In the genomic region with DNA sequence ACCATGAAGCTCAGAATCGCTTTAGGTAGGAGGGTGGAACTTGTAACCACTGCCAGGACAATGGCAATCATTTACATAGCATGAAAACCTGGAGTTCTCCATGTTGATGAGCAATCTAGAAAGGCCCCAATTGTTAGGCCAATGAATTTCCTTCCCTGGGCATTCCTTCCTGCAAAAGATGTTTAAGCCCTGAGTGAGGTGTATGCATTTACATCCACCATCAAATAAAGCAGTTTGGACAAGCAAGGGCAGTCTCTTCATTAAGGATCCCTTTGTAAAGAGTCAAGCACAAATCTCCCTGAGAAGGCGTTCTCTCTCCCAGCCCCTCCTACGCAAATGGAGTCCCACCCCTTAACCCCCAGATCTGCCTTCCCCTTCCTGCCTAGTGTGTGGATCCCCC, we compare ENCODE assay signal across 39 mouse cellular contexts. TPM values are rescaled to one million over a fixed set of nuclear protein-coding genes. Genes with fewer than 3 reads are reported as not detected.
"Had no signal": no experiment of that assay in that cellular context is flagged by ENCODE, and none has a peak within 500 bp of the region (broad histone marks: within the 10 kb centered on the region; RNA-seq: fewer than 3 reads in every experiment).

No protein-coding gene starts in this region.

- H3K4me1 ChIP-seq: heart, embryonic 13.5 days; heart, embryonic 15.5 days; hindbrain, embryonic 13.5 days; hindbrain, embryonic 15.5 days; kidney, embryonic 15.5 days; limb, embryonic 10.5 days; limb, embryonic 12.5 days; liver, embryonic 13.5 days had no signal

- ATAC-seq: hindbrain, postnatal 0 days; intestine, embryonic 16.5 days had no signal

- DNase-seq: gastrocnemius, postnatal 10 days; gastrocnemius, postnatal 25 days; heart, adult 11 months; heart, adult 2 months; heart, postnatal 14 days; heart, postnatal 36 days; kidney, adult 11 months; kidney, adult 2 months; kidney, adult 9 months; kidney, postnatal 14 days; kidney, postnatal 36 days; liver; liver, embryonic 13.5 days had no signal

- H3K4me3 ChIP-seq: heart, adult 2 months; heart, embryonic 13.5 days; heart, embryonic 15.5 days; hindbrain, embryonic 13.5 days; hindbrain, embryonic 15.5 days; kidney, embryonic 15.5 days; left cerebral cortex, adult 2 months; limb, embryonic 10.5 days; limb, embryonic 12.5 days; liver, embryonic 13.5 days had no signal

- H3K27me3 ChIP-seq: heart, embryonic 13.5 days; heart, embryonic 15.5 days; hindbrain, embryonic 13.5 days; hindbrain, embryonic 15.5 days; kidney, embryonic 15.5 days; limb, embryonic 12.5 days; liver, embryonic 13.5 days had no signal

- H3K4me2 ChIP-seq: heart, embryonic 11.5 days; heart, embryonic 13.5 days; heart, embryonic 15.5 days; hindbrain, embryonic 13.5 days; hindbrain, embryonic 15.5 days; kidney, embryonic 15.5 days; limb, embryonic 12.5 days; liver, embryonic 11.5 days; liver, embryonic 13.5 days had no signal

- H3K36me3 ChIP-seq: heart, embryonic 13.5 days; heart, embryonic 15.5 days; hindbrain, embryonic 13.5 days; hindbrain, embryonic 15.5 days; kidney, embryonic 15.5 days; limb, embryonic 10.5 days; limb, embryonic 12.5 days; liver, embryonic 13.5 days had no signal

- H3K9ac ChIP-seq: heart, embryonic 13.5 days; heart, embryonic 15.5 days; hindbrain, embryonic 13.5 days; hindbrain, embryonic 15.5 days; kidney, embryonic 15.5 days; limb, embryonic 12.5 days; liver, embryonic 13.5 days had no signal

- H3K27ac ChIP-seq: heart, adult 2 months; heart, embryonic 13.5 days; heart, embryonic 15.5 days; hindbrain, embryonic 13.5 days; hindbrain, embryonic 15.5 days; hindbrain, postnatal 0 days; kidney, embryonic 15.5 days; kidney, postnatal 0 days; left cerebral cortex, adult 2 months; limb, embryonic 10.5 days; limb, embryonic 12.5 days; liver, embryonic 13.5 days had no signal

- H3K9me3 ChIP-seq: heart, embryonic 13.5 days; heart, embryonic 15.5 days; hindbrain, embryonic 13.5 days; hindbrain, embryonic 15.5 days; kidney, embryonic 15.5 days; limb, embryonic 10.5 days; limb, embryonic 12.5 days; liver, embryonic 13.5 days had no signal

RNA-seq across cellular contexts. Expression of a gene that starts 46.0 kb away (rescaled TPM):
- total RNA-seq: gastrocnemius, adult 18-20 months; gastrocnemius, postnatal 10 days; gastrocnemius, postnatal 25 days; heart, adult 2 months; heart, postnatal 14 days; heart, postnatal 36 days; hematopoietic stem cell, adult 5-6 weeks; hindbrain, postnatal 0 days; layer of hippocampus, adult 18-20 months; layer of hippocampus, adult 8-10 months; layer of hippocampus, postnatal 10 days; layer of hippocampus, postnatal 25 days; left cerebral cortex, adult 2 months; left cerebral cortex, postnatal 14 days; left cerebral cortex, postnatal 36 days had no signal
- polyA plus RNA-seq: gonadal fat pad, adult 2 months; heart, adult 2 months; heart, embryonic 11.5 days; heart, postnatal 0 days; hindbrain, postnatal 0 days; intestine, embryonic 14.5 days; limb, embryonic 10.5 days; limb, embryonic 12.5 days; liver, embryonic 11.5 days had no signal

RNA-seq across cellular contexts. Expression of a gene that starts 53.1 kb away (rescaled TPM):
- total RNA-seq: gastrocnemius, adult 18-20 months; gastrocnemius, postnatal 10 days; gastrocnemius, postnatal 25 days; heart, adult 2 months; heart, postnatal 14 days; heart, postnatal 36 days; hematopoietic stem cell, adult 5-6 weeks; hindbrain, postnatal 0 days; layer of hippocampus, adult 18-20 months; layer of hippocampus, adult 8-10 months; layer of hippocampus, postnatal 10 days; layer of hippocampus, postnatal 25 days; left cerebral cortex, adult 2 months; left cerebral cortex, postnatal 14 days; left cerebral cortex, postnatal 36 days had no signal
- polyA plus RNA-seq: gonadal fat pad, adult 2 months; heart, adult 2 months; heart, embryonic 11.5 days; heart, embryonic 13.5 days; heart, embryonic 15.5 days; heart, postnatal 0 days; hindbrain, embryonic 13.5 days; hindbrain, embryonic 15.5 days; hindbrain, postnatal 0 days; intestine, embryonic 14.5 days; intestine, embryonic 16.5 days; kidney, adult 2 months; kidney, embryonic 15.5 days; kidney, postnatal 0 days; large intestine, adult 2 months; limb, embryonic 10.5 days; limb, embryonic 12.5 days; limb, embryonic 14.5 days; liver, embryonic 13.5 days had no signal
